Mouse (Mus musculus) midbrain, embryonic 11.5 days (tissue): ENCODE measurements around the gene Kirrel. TPM values are rescaled to one million over a fixed set of nuclear protein-coding genes. Genes with fewer than 3 reads are reported as not detected.

ENCODE experiments used
- ATAC-seq: fragments of 200-750 bp; cut with Nextera tagmentation; 2 replicates; pipeline ENCODE4 v1.8.0; 2017; ENCODE audit warnings: moderate TSS enrichment, moderate library complexity; ENCODE audit not compliant: low FRiP score
- DNase-seq: peaks from one replicate; pipeline ENCODE4 v3.0.0; 2015; ENCODE audit warnings: low spot score; ENCODE audit errors: missing footprints
- H3K27ac ChIP-seq: fragments of 300-500 bp; sonication (generic); 2 replicates; pipeline ENCODE4 v1.5.1; 2014; ENCODE audit warnings: low read depth, low read length
- H3K27me3 ChIP-seq: fragments of 300-500 bp; sonication (generic); 2 replicates; pipeline ENCODE4 v1.6.1; 2014; ENCODE audit warnings: mild to moderate bottlenecking, low read length, moderate library complexity, mixed read lengths; ENCODE audit not compliant: control insufficient read depth, insufficient read depth
- H3K36me3 ChIP-seq: fragments of 300-500 bp; sonication (generic); 2 replicates; pipeline ENCODE4 v1.6.1; 2014; ENCODE audit warnings: mild to moderate bottlenecking, low read length, moderate library complexity, mixed read lengths; ENCODE audit not compliant: control insufficient read depth, insufficient read depth
- H3K4me1 ChIP-seq: fragments of 300-500 bp; sonication (generic); 2 replicates; pipeline ENCODE4 v1.6.1; 2014; ENCODE audit warnings: low read length; ENCODE audit not compliant: control insufficient read depth, insufficient read depth
- H3K4me2 ChIP-seq: fragments of 300-500 bp; sonication (generic); 2 replicates; pipeline ENCODE4 v1.6.1; 2014; ENCODE audit warnings: mild to moderate bottlenecking, moderate library complexity
- H3K4me3 ChIP-seq: fragments of 300-500 bp; sonication (generic); 2 replicates; pipeline ENCODE4 v1.5.1; 2014; ENCODE audit warnings: low read depth, low read length
- H3K9ac ChIP-seq: fragments of 300-500 bp; sonication (generic); 2 replicates; pipeline ENCODE4 v1.6.1; 2014; ENCODE audit warnings: low read length
- H3K9me3 ChIP-seq: fragments of 300-500 bp; sonication (generic); 2 replicates; pipeline ENCODE4 v1.6.1; 2016; ENCODE audit warnings: low read length; ENCODE audit not compliant: control insufficient read depth
- WGBS: fragments of 180-500 bp; shearing (Covaris S2); extraction: QIAGEN DNeasy Blood & Tissue Kit; methylation state at CpG from one replicate; pipeline ENCODE4 v1.1.7; 2014; 5-methylcytosine and 5-hydroxymethylcytosine counted together
- polyA plus RNA-seq: library from polyadenylated mRNA; unstranded; fragments of >200 nt; fragmentation: Nextera tagmentation; extraction: Ambion mirVana; gene quantifications from 2 replicates; pipeline ENCODE4 v1.2.1, GENCODE M21; 2014

Kirrel gene
- polyA plus RNA-seq, 1 experiment from 2014 or later = 7.4 TPM

DNA sequence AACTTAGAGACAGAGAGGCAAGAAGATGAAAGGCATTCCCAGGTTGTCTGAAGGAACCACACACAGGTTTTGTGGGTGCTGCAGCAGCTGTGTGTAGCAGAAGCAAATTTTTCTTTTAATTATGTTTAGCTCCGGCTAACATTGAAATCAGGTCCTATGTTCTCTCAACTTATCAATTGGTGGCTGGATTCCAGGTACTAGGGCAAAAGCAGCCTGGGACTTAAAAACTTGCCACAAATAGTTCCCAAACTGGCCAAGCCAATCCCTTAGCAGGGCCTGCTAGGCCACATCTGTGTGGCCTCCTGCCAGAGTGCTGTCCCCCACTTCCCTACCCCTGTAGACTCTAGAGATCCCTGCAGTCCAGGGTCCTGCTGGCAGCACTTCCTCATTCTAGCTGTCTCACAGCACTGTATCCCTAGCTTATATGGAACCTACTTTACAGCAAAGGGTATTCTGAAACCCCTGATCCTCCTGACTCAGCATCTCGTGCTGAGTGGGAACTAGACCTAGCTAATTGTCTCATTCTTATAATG, 23.2 kb downstream of the Kirrel start:
- DNase-seq (peak; percentile 89), ATAC-seq (no peak)
- no peaks in the 10 kb centered on the region for H3K9me3 ChIP-seq
- H3K36me3 ChIP-seq = peaks cover 3% of the 10 kb centered on the region; the same call in 1 of the 2 replicates
- peak overlapping the region; percentile 75 for H3K27ac ChIP-seq
- no peak overlapping the region for H3K4me3 ChIP-seq
- H3K27me3 ChIP-seq = no peaks in the 10 kb centered on the region
- peaks cover 51% of the 10 kb centered on the region for H3K4me1 ChIP-seq
- H3K4me2 ChIP-seq = peak overlapping the region; percentile 26
- peak overlapping the region; percentile 62 for H3K9ac ChIP-seq
- WGBS = 63% methylated on average over 2 of the region's 2 CpGs

GRCm38 (mm10) chr3:87150689-87151244, 23.8 kb downstream of the Kirrel start:
- Histone ChIP-seq H3K27ac (peak overlapping the region; percentile 75), H3K4me1 (peaks cover 51% of the 10 kb centered on the region), H3K9me3 (no peaks in the 10 kb centered on the region), H3K4me2 (peak overlapping the region; percentile 26), H3K27me3 (no peaks in the 10 kb centered on the region), H3K4me3 (0 out of 2 replicates have a peak overlapping the region, but pooled peaks have one; percentile 4), H3K36me3 (peaks cover 3% of the 10 kb centered on the region; the same call in 1 of the 2 replicates), H3K9ac (peak overlapping the region; percentile 62)
- under 1% methylated on average over 16 of the region's 16 CpGs for WGBS
- peak; percentile 96 for DNase-seq
- ATAC-seq = peak; percentile 79

DNA sequence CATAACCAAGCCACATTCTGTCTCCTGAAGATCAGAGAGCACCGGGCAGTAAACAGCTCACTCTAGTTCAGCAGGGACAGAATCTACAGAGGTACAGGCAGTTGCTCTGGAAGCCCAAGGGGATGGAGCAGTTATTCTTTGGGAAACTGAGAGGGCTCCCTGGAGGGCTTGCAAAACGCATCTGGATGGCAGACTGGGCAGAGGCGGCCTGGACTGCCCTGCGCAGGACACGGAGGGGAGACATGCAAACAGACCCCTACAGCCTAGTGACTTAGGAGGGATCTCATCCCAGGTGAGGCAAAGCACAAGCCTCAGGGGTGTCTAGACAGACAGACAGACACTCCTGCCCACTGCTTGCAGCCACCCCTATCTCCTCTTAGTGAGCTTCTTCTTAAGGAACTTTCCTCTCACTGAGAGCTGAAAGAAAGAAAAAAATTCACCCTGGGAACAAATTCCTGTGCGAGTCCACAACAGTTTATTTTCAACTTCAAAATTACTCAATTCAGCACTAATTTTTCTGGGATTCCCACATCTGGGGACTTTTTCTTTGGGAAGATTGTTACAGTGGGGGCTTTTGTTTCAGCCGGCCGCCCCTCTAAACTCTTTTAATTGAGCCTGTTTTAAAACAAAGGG, 24.4 kb downstream of the Kirrel start:
- no peaks in the 10 kb centered on the region for H3K27me3 ChIP-seq
- peak overlapping the region; percentile 62 for H3K9ac ChIP-seq
- H3K4me3 ChIP-seq = no peak overlapping the region
- H3K4me2 ChIP-seq = peak overlapping the region; percentile 26; the same call in 1 of the 2 replicates
- H3K4me1 ChIP-seq = peaks cover 49% of the 10 kb centered on the region
- ATAC-seq (no peak), DNase-seq (peak; percentile 90)
- WGBS = 21% methylated on average over 8 of the region's 8 CpGs
- peaks cover 3% of the 10 kb centered on the region; the same call in 1 of the 2 replicates for H3K36me3 ChIP-seq
- no peaks in the 10 kb centered on the region for H3K9me3 ChIP-seq
- H3K27ac ChIP-seq = peak overlapping the region; percentile 75

DNA sequence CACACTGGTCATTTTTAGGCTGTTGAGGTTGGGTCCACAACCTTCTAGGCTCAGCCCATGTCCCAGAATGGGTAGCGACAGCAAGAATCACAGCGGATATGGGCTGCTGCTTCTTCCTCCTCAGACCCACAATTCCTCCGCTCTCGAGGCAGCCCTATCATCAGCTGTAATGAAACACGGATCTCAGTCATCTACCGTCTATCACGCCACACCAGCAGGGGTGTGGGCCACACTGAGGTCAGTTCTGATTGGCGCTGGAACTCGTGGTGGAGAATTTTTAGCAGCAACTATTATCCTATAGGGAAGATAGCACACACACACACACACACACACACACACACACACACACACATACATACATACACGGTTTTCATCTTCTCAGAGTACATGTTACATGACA, 25.1 kb downstream of the Kirrel start:
- no peaks in the 10 kb centered on the region for H3K27me3 ChIP-seq
- H3K9me3 ChIP-seq = no peaks in the 10 kb centered on the region
- no peak overlapping the region for H3K4me2 ChIP-seq
- 78% methylated on average over 10 of the region's 10 CpGs for WGBS
- H3K4me1 ChIP-seq = peaks cover 44% of the 10 kb centered on the region
- H3K36me3 ChIP-seq = peaks cover 3% of the 10 kb centered on the region; the same call in 1 of the 2 replicates
- H3K4me3 ChIP-seq = no peak overlapping the region
- no peak overlapping the region for H3K27ac ChIP-seq
- DNase-seq (no peak), ATAC-seq (no peak)
- no peak overlapping the region for H3K9ac ChIP-seq

DNA sequence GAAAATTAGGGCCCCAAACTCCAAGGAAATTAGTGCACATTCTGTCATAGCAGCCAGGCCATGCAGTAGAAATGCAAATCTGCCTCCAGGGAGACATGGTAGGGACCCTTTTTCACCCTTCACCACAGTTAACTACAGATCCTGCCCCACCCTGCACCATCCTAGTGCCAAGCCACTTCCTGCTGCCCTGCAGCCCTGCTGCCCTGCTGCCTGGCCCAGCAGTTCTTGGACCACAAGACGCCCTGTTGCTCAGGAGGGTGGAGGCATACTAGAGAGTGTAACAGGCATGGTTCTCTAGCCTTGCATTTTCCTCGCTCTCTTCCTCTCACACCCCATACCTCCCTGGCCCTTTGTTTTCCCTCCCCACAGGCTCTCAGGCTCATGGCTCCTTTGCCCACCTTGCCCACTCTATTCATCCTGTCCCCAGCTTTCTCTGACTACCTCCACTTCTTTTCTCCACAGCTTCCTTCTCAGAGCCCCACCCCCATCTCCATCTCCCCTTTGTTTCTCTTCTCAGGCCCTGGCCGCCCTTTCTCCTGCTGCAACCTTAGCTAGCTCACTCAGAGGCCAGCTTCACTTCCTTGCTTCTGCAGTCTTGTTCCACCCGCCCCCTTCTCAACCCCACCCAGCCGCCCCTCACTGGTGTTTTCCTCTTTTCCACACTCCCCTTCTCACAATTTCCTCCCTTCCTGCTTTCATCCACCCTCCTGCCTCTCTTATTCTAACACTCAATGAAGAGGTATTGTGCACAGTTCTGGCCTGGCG, 29.9 kb downstream of the Kirrel start:
- Histone ChIP-seq H3K9ac (peak overlapping the region; percentile 12; the same call in 1 of the 2 replicates), H3K9me3 (no peaks in the 10 kb centered on the region), H3K36me3 (peaks cover 3% of the 10 kb centered on the region; the same call in 1 of the 2 replicates), H3K27me3 (no peaks in the 10 kb centered on the region), H3K4me1 (peaks cover 4% of the 10 kb centered on the region), H3K4me2 (no peak overlapping the region), H3K4me3 (no peak overlapping the region), H3K27ac (peak overlapping the region; percentile 25; the same call in 1 of the 2 replicates)
- ATAC-seq = 0 out of 2 replicates have a peak, but pooled peaks have one; percentile 27
- DNase-seq = no peak
- 42% methylated on average over 6 of the region's 6 CpGs for WGBS

- ATAC-seq (no peak), DNase-seq (no peak)
- no peaks in the 10 kb centered on the region for H3K36me3 ChIP-seq
- H3K4me2 ChIP-seq = no peak overlapping the region
- H3K27ac ChIP-seq = no peak overlapping the region
- H3K9me3 ChIP-seq = no peaks in the 10 kb centered on the region
- 76% methylated on average over 5 of the region's 5 CpGs for WGBS
- H3K4me3 ChIP-seq = no peak overlapping the region
- H3K9ac ChIP-seq = no peak overlapping the region
- H3K4me1 ChIP-seq = peaks cover 8% of the 10 kb centered on the region
- no peaks in the 10 kb centered on the region for H3K27me3 ChIP-seq
Observed at GRCm38 (mm10) chr3:87140284-87140683, 34.3 kb downstream of the Kirrel start.

- ATAC-seq (no peak), DNase-seq (no peak)
- H3K4me2 ChIP-seq = no peak overlapping the region
- peaks cover 5% of the 10 kb centered on the region for H3K4me1 ChIP-seq
- no peak overlapping the region for H3K27ac ChIP-seq
- H3K36me3 ChIP-seq = no peaks in the 10 kb centered on the region
- no peaks in the 10 kb centered on the region for H3K27me3 ChIP-seq
- no peaks in the 10 kb centered on the region for H3K9me3 ChIP-seq
- no peak overlapping the region for H3K9ac ChIP-seq
- 44% methylated on average over 7 of the region's 7 CpGs for WGBS
- no peak overlapping the region for H3K4me3 ChIP-seq
Observed at GRCm38 (mm10) chr3:87136782-87137181, 37.8 kb downstream of the Kirrel start.

- Histone ChIP-seq H3K27ac (no peak overlapping the region), H3K9me3 (no peaks in the 10 kb centered on the region), H3K4me1 (peaks cover 19% of the 10 kb centered on the region), H3K27me3 (no peaks in the 10 kb centered on the region), H3K4me2 (no peak overlapping the region), H3K9ac (no peak overlapping the region), H3K4me3 (no peak overlapping the region), H3K36me3 (no peaks in the 10 kb centered on the region)
- no peak for ATAC-seq
- DNase-seq = no peak
Observed at GRCm38 (mm10) chr3:87134951-87135350, 39.6 kb downstream of the Kirrel start.
